Mouse (Mus musculus): Measurements from ENCODE around the gene Jtb. TPM values are rescaled to one million over a fixed set of nuclear protein-coding genes. Genes with fewer than 3 reads are reported as not detected.

Gene Jtb
- polyA plus RNA-seq, 1 experiment from 2014 or later, result 106 TPM

GRCm38 (mm10) chr3:90254419-90255193 is 23.2 kb downstream of the Jtb start:
- Histone ChIP-seq H3K4me3 (replicated peaks; ENCODE audit: low read length) (peak overlapping the region; percentile 96), H3K9me3 (ENCODE audit: control insufficient read depth, low read length) (no peaks in the 10 kb centered on the region), H3K27ac (ENCODE audit: low read length) (peak overlapping the region; percentile 60; the same call in 1 of the 2 replicates), H3K4me1 (replicated peaks; ENCODE audit: control insufficient read depth, insufficient read depth, low read length) (peaks cover 17% of the 10 kb centered on the region), H3K4me2 (ENCODE audit: low read length) (peak overlapping the region; percentile 87), H3K36me3 (ENCODE audit: control insufficient read depth, insufficient read depth) (peaks cover 4% of the 10 kb centered on the region; the same call in 1 of the 2 replicates), H3K27me3 (replicated peaks; ENCODE audit: control insufficient read depth, insufficient read depth, low read length) (no peaks in the 10 kb centered on the region), H3K9ac (replicated peaks; ENCODE audit: low read depth, low read length) (peak overlapping the region; percentile 89)
- WGBS, result under 1% methylated on average over 37 of the region's 41 CpGs
- ATAC-seq, result peak; percentile 39

DNA sequence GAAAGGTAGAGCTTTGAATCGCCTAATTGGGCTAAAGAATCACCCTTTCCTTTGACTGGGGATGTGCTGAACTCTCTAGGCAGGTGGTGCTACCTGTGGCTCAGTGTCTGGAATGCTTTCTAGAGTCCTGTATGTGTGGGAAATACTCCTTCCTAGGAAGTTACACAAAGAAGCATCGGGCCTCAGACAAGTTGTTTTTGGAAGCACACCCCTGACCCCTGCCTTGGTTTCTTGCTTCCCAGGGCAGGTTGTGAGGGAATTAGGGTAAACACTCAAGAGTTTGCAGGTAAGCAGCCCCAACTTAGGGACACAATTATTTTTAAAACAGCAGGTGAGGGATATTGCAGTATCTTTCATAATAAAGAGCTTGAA is 23.8 kb downstream of the Jtb start:
- H3K36me3 ChIP-seq (ENCODE audit: control insufficient read depth, insufficient read depth), result peaks cover 10% of the 10 kb centered on the region
- whole genome bisulfite sequencing, result 22% methylated on average over 2 of the region's 2 CpGs
- ATAC-seq, result no peak
- peak overlapping the region; percentile 87 for H3K4me2 ChIP-seq (ENCODE audit: low read length)
- no peak overlapping the region for H3K27ac ChIP-seq (ENCODE audit: low read length)
- no peaks in the 10 kb centered on the region for H3K9me3 ChIP-seq (ENCODE audit: control insufficient read depth, low read length)
- H3K4me1 ChIP-seq (replicated peaks; ENCODE audit: control insufficient read depth, insufficient read depth, low read length), result peaks cover 17% of the 10 kb centered on the region
- no peaks in the 10 kb centered on the region for H3K27me3 ChIP-seq (replicated peaks; ENCODE audit: control insufficient read depth, insufficient read depth, low read length)
- H3K9ac ChIP-seq (replicated peaks; ENCODE audit: low read depth, low read length), result peak overlapping the region; percentile 89
- H3K4me3 ChIP-seq (replicated peaks; ENCODE audit: low read length), result peak overlapping the region; percentile 96

- Histone ChIP-seq H3K4me1 (replicated peaks; ENCODE audit: control insufficient read depth, insufficient read depth, low read length) (peaks cover 17% of the 10 kb centered on the region), H3K27ac (ENCODE audit: low read length) (no peak overlapping the region), H3K4me2 (ENCODE audit: low read length) (no peak overlapping the region), H3K4me3 (replicated peaks; ENCODE audit: low read length) (no peak overlapping the region), H3K27me3 (replicated peaks; ENCODE audit: control insufficient read depth, insufficient read depth, low read length) (no peaks in the 10 kb centered on the region), H3K9ac (replicated peaks; ENCODE audit: low read depth, low read length) (no peak overlapping the region), H3K36me3 (ENCODE audit: control insufficient read depth, insufficient read depth) (peaks cover 15% of the 10 kb centered on the region), H3K9me3 (ENCODE audit: control insufficient read depth, low read length) (no peaks in the 10 kb centered on the region)
- WGBS, result 93% methylated on average over 14 of the region's 14 CpGs
- ATAC-seq, result no peak
Measured at GRCm38 (mm10) chr3:90255784-90256353, 24.5 kb downstream of the Jtb start.

DNA sequence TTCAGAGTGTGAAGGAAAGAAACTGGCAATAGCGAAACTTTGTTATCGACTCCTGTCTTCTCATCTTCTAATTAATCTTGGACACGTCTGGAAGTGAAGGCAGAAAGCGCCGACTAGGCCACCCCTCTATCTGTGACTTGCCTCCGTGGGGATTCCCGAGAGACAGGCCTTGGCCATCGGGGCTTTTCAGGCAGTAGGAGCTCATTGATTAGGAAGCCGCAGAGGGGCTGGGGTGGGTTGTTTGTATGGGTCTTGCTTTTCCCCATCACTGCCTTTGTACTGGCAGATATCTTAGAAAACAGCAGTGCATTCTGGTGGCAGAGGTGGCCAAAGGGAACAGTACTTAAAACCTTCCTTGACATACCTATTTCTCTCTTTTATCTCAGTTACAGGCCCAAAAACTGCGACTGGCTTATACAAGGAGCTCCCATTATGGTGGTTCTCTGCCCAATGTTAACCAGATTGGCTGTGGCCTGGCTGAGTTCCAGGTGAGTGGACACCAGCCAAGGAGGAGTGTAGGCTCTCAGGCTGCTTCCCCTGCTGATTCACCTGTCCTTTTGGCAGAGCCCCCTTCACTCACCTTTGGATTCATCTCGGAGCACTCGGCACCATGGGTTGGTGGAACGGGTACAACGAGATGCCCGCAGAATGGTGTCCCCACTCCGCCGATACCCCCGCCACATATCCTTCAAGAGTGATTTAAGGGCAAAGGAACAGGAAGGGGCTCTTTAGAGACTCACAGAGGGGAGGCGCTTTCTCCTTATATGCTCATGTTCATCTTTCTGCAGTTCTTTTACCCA is 25.5 kb downstream of the Jtb start:
- H3K36me3 ChIP-seq (ENCODE audit: control insufficient read depth, insufficient read depth), result peaks cover 17% of the 10 kb centered on the region

GRCm38 (mm10) chr3:90258521-90258920 is 27.1 kb downstream of the Jtb start:
- Histone ChIP-seq H3K9me3 (ENCODE audit: control insufficient read depth, low read length) (no peaks in the 10 kb centered on the region), H3K36me3 (ENCODE audit: control insufficient read depth, insufficient read depth) (peaks cover 28% of the 10 kb centered on the region), H3K27ac (ENCODE audit: low read length) (no peak overlapping the region), H3K4me1 (replicated peaks; ENCODE audit: control insufficient read depth, insufficient read depth, low read length) (peaks cover 14% of the 10 kb centered on the region), H3K4me2 (ENCODE audit: low read length) (no peak overlapping the region), H3K4me3 (replicated peaks; ENCODE audit: low read length) (no peak overlapping the region), H3K27me3 (replicated peaks; ENCODE audit: control insufficient read depth, insufficient read depth, low read length) (no peaks in the 10 kb centered on the region), H3K9ac (replicated peaks; ENCODE audit: low read depth, low read length) (no peak overlapping the region)
- ATAC-seq, result no peak
- 93% methylated on average over 4 of the region's 4 CpGs for WGBS

More for the DNA sequence above, 25.5 kb downstream of the Jtb start:
- ATAC-seq, result no peak
- Histone ChIP-seq H3K4me1 (replicated peaks; ENCODE audit: control insufficient read depth, insufficient read depth, low read length) (peaks cover 17% of the 10 kb centered on the region), H3K27ac (ENCODE audit: low read length) (no peak overlapping the region), H3K9ac (replicated peaks; ENCODE audit: low read depth, low read length) (no peak overlapping the region), H3K4me3 (replicated peaks; ENCODE audit: low read length) (no peak overlapping the region), H3K4me2 (ENCODE audit: low read length) (no peak overlapping the region), H3K9me3 (ENCODE audit: control insufficient read depth, low read length) (no peaks in the 10 kb centered on the region), H3K27me3 (replicated peaks; ENCODE audit: control insufficient read depth, insufficient read depth, low read length) (no peaks in the 10 kb centered on the region)
- WGBS, result 91% methylated on average over 19 of the region's 19 CpGs

- Histone ChIP-seq H3K4me2 (ENCODE audit: low read length) (no peak overlapping the region), H3K27ac (ENCODE audit: low read length) (no peak overlapping the region), H3K9me3 (ENCODE audit: control insufficient read depth, low read length) (no peaks in the 10 kb centered on the region), H3K27me3 (replicated peaks; ENCODE audit: control insufficient read depth, insufficient read depth, low read length) (no peaks in the 10 kb centered on the region), H3K9ac (replicated peaks; ENCODE audit: low read depth, low read length) (no peak overlapping the region), H3K4me3 (replicated peaks; ENCODE audit: low read length) (no peak overlapping the region), H3K4me1 (replicated peaks; ENCODE audit: control insufficient read depth, insufficient read depth, low read length) (peaks cover 12% of the 10 kb centered on the region), H3K36me3 (ENCODE audit: control insufficient read depth, insufficient read depth) (peaks cover 33% of the 10 kb centered on the region)
- no peak for ATAC-seq
- 95% methylated on average over 5 of the region's 5 CpGs for WGBS
Measured at GRCm38 (mm10) chr3:90263121-90263771, 31.8 kb downstream of the Jtb start.

DNA sequence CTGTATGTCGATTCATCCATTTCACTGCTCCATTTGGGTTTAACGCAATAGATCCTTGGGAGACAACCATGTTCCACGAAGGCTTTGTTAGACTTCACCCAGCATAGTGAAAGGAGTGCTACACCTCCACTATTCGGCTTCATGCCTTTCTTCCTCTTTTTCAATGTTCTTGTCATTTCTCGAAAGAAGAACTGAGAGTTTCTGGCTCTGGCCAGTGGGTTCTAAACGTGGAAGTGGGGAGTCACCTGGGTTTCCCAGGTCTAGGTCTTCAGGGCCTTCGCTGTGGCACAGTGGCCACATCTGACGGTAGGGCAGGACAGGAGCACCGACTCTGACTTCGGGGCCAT is 33.3 kb downstream of the Jtb start:
- peak overlapping the region; percentile 86 for H3K4me3 ChIP-seq (replicated peaks; ENCODE audit: low read length)
- H3K27me3 ChIP-seq (replicated peaks; ENCODE audit: control insufficient read depth, insufficient read depth, low read length), result no peaks in the 10 kb centered on the region
- ATAC-seq, result no peak
- H3K27ac ChIP-seq (ENCODE audit: low read length), result peak overlapping the region; percentile 19
- H3K9me3 ChIP-seq (ENCODE audit: control insufficient read depth, low read length), result no peaks in the 10 kb centered on the region
- H3K4me1 ChIP-seq (replicated peaks; ENCODE audit: control insufficient read depth, insufficient read depth, low read length), result peaks cover 12% of the 10 kb centered on the region
- 41% methylated on average over 10 of the region's 10 CpGs for whole genome bisulfite sequencing
- peak overlapping the region; percentile 86 for H3K4me2 ChIP-seq (ENCODE audit: low read length)
- H3K36me3 ChIP-seq (ENCODE audit: control insufficient read depth, insufficient read depth), result peaks cover 28% of the 10 kb centered on the region
- peak overlapping the region; percentile 88; the same call in 1 of the 2 replicates for H3K9ac ChIP-seq (replicated peaks; ENCODE audit: low read depth, low read length)

DNA sequence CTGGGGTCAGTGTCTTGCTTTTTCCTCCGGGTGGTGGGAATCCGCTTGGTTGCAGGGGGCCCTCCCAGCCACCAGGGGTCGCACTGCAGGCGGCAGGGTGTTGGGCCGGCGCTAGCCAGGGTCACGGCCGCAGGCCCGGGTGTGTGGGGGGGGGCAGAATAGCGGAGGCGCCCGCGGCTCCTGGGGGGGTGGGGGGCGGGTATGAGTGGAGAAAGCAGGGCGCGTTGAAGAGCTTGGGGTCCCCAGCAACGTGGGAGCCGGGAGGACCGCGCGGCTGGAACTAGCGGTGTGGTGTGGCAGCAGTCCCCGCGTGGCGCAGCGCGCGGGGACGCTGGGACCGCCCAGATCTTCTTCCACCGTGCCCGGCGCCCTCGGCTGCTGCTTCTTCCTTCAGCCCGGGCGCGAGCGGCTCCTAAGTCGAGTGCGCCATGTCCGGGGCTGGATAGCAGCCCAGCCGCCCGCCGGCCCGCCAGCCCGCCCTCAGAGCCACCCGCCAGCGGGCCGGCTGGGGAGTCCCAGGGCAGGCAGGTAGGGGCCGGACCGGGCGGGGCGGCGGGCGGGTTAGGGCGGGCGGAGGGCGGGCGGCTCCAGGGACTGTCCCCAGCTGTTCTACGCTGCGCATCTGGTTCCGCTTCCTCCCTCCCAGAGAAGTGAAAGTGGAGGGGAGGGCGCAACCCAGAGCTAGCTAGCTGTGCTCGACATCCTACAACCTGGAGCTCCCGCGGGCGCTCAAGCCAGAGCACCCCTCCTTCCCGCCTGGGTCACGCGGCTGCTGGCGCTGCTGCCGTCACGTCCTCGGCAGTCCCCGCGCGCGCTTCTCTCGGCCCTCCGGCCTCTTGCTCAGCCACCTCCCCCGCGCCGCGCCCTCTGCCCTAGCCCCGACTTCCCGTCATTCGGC is 33.9 kb downstream of the Jtb start, which contains the start of gene Dennd4b:
Gene Dennd4b (plus strand): TSS at position 152 of the 898 bp plus-strand sequence.
- peak within 1 kb of the TSS; percentile 88 for H3K9ac ChIP-seq (replicated peaks; ENCODE audit: low read depth, low read length)
- under 1% methylated on average over 80 of the region's 87 CpGs for WGBS
- H3K27ac ChIP-seq (ENCODE audit: low read length), result peak within 1 kb of the TSS; percentile 89
- H3K4me3 ChIP-seq (replicated peaks; ENCODE audit: low read length), result peak within 1 kb of the TSS; percentile 86
- no peaks in the 10 kb centered on the region for H3K27me3 ChIP-seq (replicated peaks; ENCODE audit: control insufficient read depth, insufficient read depth, low read length)
- H3K36me3 ChIP-seq (ENCODE audit: control insufficient read depth, insufficient read depth), result peaks cover 22% of the 10 kb centered on the region
- H3K4me2 ChIP-seq (ENCODE audit: low read length), result peak within 1 kb of the TSS; percentile 86
- H3K4me1 ChIP-seq (replicated peaks; ENCODE audit: control insufficient read depth, insufficient read depth, low read length), result peaks cover 12% of the 10 kb centered on the region
- peak; percentile 85 for ATAC-seq
- no peaks in the 10 kb centered on the region for H3K9me3 ChIP-seq (ENCODE audit: control insufficient read depth, low read length)

Data from forebrain, embryonic 16.5 days (tissue).